Comparison of ENCODE assay signal across 15 mouse cellular contexts in genomic region chr12:94449517-94449916, GRCm38 (mm10).
"Had no signal": no experiment of that assay in that cellular context is flagged by ENCODE, and none has a peak within 500 bp of the region (broad histone marks: within the 10 kb centered on the region; RNA-seq: fewer than 3 reads in every experiment).

No protein-coding gene starts in this region.

- H3K27me3 ChIP-seq: neural tube, embryonic 13.5 days; stomach, embryonic 15.5 days had no signal

- H3K9ac ChIP-seq: neural tube, embryonic 13.5 days; stomach, embryonic 15.5 days had no signal

- H3K36me3 ChIP-seq: neural tube, embryonic 13.5 days; stomach, embryonic 15.5 days had no signal

- DNase-seq: retina, postnatal 1 day; right cerebral cortex, adult 18-20 months; right cerebral cortex, postnatal 14 days; right cerebral cortex, postnatal 25 days; right cerebral cortex, postnatal 4 days; spleen, adult 18-20 months; thymus, adult 18-20 months; thymus, adult 2 months; thymus, postnatal 14 days; thymus, postnatal 25 days; thymus, postnatal 36 days; thymus, postnatal 4 days had no signal

- H3K27ac ChIP-seq: neural tube, embryonic 13.5 days; stomach, embryonic 15.5 days; stomach, postnatal 0 days had no signal

- H3K4me2 ChIP-seq: neural tube, embryonic 13.5 days; stomach, embryonic 15.5 days had no signal

- H3K4me1 ChIP-seq: neural tube, embryonic 13.5 days; stomach, embryonic 15.5 days had no signal

- H3K4me3 ChIP-seq: neural tube, embryonic 13.5 days; stomach, embryonic 15.5 days had no signal

- H3K9me3 ChIP-seq: neural tube, embryonic 13.5 days; stomach, embryonic 15.5 days had no signal
